Mouse (Mus musculus): ENCODE data around the gene Ostf1. TPM values are rescaled to one million over a fixed set of nuclear protein-coding genes. Genes with fewer than 3 reads are reported as not detected.

The Ostf1 gene
- total RNA-seq, 1 experiment from 2014 or later = 125 TPM

DNA sequence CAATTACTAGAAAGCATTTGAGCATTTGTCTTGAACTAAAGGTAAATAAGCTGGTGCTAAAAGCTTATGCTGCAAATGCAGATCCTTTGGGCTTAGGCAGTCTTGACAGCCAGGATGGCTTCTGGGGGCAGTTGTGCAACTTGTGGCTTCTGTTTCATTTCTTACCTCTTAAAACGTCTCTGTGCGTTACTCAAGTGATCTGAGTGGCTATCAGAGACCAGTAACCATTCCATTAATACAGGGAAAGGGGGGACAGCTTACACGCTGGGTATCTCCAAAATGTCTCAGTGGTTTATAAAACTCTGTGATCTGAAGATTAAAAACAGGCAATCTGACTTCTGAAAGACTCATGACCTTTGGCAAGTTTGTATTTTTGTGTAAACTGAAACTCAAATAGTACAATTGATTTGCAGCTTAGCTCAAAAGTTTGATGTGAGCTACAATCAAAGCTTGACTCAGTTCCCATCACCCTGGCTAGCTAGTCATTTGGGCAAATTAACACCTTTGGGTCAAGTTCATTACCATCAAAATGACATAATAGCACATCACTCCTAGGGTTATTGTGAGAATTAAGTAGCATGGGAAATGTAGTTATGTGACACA, 62.7 kb downstream of the Ostf1 start:
- no peak for DNase-seq

GRCm38 (mm10) chr19:18567936-18568827, 63.4 kb downstream of the Ostf1 start:
- no peak for DNase-seq

DNA sequence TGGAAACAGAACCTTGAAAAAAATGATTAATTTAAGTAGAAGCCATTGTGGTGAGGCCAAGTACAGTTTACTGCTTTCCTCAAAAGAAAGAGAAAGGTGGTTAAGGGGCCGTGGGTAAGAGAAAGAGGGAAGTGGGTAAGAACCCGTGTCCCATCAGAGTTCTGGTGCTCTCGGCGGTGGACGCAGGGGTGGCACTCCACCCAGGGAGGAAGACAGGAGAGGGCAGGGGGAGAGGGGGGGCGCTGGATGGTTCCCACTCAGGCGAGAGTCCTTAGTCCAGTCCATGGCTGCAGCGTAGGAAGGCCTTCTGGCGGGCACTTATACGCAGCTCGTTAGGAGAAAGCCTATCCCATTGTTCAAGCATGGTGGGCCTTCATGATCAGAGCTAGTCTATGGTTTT, 64.1 kb downstream of the Ostf1 start:
- no peak for DNase-seq

GRCm38 (mm10) chr19:18557708-18558107, 73.9 kb downstream of the Ostf1 start:
- DNase-seq = no peak

- no peak for DNase-seq
Measured at GRCm38 (mm10) chr19:18555645-18556044, 76.0 kb downstream of the Ostf1 start.

DNA sequence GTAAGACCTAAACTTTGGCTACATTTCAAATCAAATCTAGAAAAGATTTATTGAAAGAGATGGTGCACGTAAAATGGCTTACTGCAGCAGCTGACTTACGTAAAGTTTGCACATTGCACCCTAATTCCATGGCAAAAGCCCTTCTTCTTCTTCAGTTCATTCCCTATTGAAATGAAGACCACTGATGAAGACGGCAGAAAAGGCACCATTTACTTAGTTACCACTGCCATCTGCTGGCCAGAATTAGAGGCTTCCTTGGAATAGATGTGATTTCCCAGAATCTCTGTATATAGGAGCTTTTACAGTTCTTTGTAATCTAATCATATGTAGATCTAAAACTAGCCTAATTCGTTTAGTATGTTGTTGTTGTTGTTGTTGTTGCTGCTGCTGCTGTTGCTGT, 83.0 kb downstream of the Ostf1 start:
- DNase-seq = peak; percentile 44

Other genes with a start within 250 kb of the Ostf1 start
- 11.8 and 12.5 TPM in 2 replicates for gene Nmrk1, start 127 bp upstream of the Ostf1 start, total RNA-seq (2021)
- gene Carnmt1, start 38.9 kb upstream of the Ostf1 start, total RNA-seq (2021) = 23.9 and 28.6 TPM in 2 replicates
- 11.8 and 13.2 TPM in 2 replicates for gene D030056L22Rik, start 81.4 kb upstream of the Ostf1 start, total RNA-seq (2021)
- gene Trpm6, start 118.2 kb upstream of the Ostf1 start, total RNA-seq (2021) = not detected in 2 replicates

Data from adrenal gland, postnatal 25 days (tissue).